Mouse (Mus musculus) adrenal gland, postnatal 36 days (tissue): ENCODE results near the gene Taar9. TPM values are rescaled to one million over a fixed set of nuclear protein-coding genes. Genes with fewer than 3 reads are reported as not detected.
"Not testable (repeated sequence)": the region's sequence is repeated elsewhere in the genome, so short reads cannot be mapped to it uniquely, and the experiment has no call there.

Source experiments
- DNase-seq, 2 experiments: peaks; one replicate each; pipeline ENCODE4 v3.0.0; 2021; ENCODE audit warnings: mixed read lengths in 1 of 2
- long read RNA-seq, 2 experiments: library from polyadenylated mRNA; stranded (forward); transcript quantifications; one replicate each; pipeline ENCODE4 v2.0.0; 2021; ENCODE audit warnings: borderline sequencing depth in 2 of 2
- total RNA-seq, 2 experiments: library from RNA; stranded (reverse); gene quantifications; 2 replicates each; pipeline ENCODE4 v1.2.3; 2021

Gene Taar9
- not detected for total RNA-seq
- long read RNA-seq, experiment 1 = 0 reads
- long read RNA-seq, experiment 2 = 0 reads

GRCm38 (mm10) chr10:24109434-24109833, at the start of gene Taar9:
Gene Taar9, minus strand, starts transcription at chr10:24109534.
- not testable (repeated sequence) for DNase-seq

- DNase-seq = no peak
Observed at GRCm38 (mm10) chr10:24158470-24159254, 49.3 kb upstream of the Taar9 start.

DNA sequence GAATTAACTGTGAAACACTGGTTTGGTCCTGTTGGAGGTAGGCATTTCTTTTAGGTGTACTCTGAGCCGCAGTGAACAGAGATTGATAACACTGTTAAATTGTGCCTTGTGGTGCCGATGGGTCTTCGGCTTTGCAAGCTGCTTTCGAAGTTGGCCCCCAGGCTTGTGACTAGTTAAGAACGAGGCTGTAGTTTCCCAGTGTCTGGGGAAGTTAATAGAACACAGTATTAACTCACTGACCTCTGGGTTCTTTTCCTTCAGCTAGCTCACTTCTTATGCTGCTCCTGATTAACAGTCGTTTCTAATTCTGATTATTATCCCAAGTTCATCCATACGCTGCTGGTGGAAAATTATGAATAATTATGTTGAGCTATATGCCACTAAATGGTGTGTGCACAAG, 40.8 kb upstream of the Taar9 start:
- no peak for DNase-seq

GRCm38 (mm10) chr10:24149135-24149781, 39.9 kb upstream of the Taar9 start, which contains the start of gene Stx7:
Gene Stx7, plus strand, starts transcription at chr10:24149302.
- DNase-seq = peak; percentile 97 to 98

- no peak for DNase-seq
Observed at GRCm38 (mm10) chr10:24142735-24143134, 33.4 kb upstream of the Taar9 start.

DNA sequence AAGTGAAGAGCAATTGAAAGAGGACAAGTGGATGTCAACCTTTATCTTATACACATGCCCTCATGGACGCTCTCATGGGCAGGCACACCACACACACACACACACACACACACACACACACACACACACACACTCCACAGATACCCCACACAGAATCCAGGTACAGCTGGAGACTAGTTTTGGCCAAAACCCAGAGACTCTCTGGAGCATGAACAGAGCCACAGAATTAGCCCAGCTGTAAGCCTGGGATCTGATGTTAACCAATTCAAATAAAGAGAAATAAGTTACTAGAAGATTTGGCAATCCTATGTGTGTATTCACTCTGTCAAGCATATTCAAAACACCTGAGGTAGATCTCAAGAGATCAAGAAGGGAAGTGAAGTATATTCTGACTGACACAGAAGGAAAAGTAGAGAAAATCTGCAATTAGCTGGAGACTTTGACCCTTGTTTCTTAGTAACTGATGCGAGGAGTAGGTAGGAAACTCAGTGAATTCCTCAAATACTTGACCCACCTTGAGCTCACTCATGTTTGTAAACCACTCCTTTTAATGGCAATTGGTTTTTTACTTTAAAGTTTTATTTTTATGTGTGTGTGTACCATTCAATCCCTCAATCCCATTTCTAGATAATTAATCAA, 29.4 kb upstream of the Taar9 start:
- no peak for DNase-seq

- no peak for DNase-seq
Observed at GRCm38 (mm10) chr10:24134071-24134645, 24.8 kb upstream of the Taar9 start.

DNA sequence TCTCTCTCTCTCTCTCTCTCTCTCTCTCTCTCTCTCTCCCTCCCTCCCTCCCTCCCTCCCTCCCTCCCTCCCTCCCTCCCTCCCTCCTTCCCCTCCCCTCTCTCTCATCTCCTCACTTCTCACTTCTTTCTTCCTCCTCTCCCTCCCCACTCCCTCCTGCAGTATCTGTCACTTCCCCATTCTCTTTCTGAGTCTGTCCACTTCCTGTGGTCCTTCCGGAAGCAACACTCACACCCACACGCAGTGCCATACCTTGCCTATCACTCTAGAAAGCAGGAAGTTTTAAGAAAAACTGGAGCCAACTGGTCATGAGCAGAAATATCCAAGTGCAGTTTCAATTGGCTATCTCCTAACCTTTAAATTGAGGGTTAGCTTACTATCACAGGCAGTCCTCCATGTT, 23.8 kb upstream of the Taar9 start:
- DNase-seq = no peak

- DNase-seq = peak in 1 of 2 experiments; percentile 23
Observed at GRCm38 (mm10) chr10:24132273-24132672, 22.9 kb upstream of the Taar9 start.

GRCm38 (mm10) chr10:24131451-24132262, 22.3 kb upstream of the Taar9 start:
- DNase-seq = peak; percentile 32 to 79

- DNase-seq = peak; percentile 43 to 78
Observed at GRCm38 (mm10) chr10:24111116-24111778, 1.9 kb upstream of the Taar9 start.

DNA sequence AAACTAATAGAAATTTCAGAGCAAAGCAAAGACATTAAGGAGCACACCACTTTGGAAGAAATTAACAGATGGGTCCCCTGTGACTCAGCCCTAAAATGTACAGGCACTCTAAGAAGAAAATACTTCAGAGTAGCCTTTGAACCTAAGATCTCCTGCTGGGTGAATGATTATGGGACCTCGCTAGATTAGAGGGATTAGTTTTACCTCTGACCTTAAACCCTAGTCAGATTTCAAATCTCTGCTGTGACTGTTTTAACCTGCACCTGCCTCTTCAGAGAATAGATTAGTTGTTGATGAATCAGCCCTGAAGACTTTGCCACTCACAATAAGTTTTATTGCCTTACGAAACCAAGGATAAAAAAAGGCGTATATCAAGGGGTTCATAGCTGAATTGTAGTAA, 1.1 kb downstream of the Taar9 start:
- no peak for DNase-seq

DNA sequence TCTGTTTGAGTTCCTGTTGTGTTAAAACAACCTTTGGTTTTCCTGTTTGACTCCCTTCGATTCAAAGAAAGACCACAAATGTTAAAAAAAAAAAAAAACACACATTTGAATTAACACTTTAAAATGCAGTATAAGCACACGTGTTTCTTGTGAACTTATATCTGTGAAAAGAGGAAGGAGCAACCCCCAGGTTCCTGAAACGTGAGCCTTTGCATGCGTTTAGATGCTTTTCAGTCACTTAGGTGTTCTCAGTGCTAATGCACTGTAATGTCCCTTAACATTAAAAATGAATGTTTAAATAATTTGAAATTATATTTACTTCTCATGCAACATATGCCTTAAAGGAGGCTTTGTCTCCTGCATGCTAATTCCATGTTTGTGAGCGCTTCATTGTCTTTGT, 1.6 kb downstream of the Taar9 start:
- DNase-seq = no peak

DNA sequence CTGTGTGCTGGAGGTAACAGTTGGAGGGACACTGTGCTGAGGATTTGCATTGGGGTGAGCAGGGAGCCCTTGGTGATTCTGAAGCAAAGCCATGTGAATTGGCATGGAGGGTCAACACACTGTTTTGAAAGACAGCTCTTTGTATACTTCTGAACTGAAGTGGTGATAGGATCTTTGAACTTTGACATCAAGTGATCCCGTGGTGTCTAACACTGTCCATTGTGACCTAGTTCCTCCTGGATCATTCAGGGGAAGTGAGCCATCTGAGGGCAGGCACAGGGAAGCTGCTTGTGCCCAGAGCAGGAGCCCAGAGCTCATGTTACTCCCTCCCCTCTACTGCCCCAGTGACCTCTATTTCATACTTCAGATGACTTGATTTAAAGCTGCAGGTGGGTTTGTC, 6.0 kb downstream of the Taar9 start:
- not testable (repeated sequence) for DNase-seq

DNA sequence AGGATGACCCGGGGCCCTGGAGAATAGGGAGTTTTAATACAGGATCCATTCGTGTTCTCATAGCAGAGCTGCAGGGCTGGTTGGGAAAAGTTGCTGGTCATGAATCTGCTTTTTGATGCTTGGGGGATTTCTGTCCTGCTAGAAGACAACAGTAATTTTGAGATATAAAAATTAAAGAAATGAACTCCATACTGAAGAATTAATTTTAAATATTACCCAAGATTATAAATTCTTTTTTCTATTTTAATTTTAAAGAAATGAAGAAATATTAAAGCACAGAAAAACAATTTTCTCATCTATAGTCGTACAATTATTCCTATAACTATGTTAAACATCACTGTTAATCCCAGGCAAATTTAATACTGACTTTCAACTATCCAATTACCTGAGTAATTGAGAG, 7.5 kb downstream of the Taar9 start, which contains the start of gene Taar8c:
TSS of gene Taar8c (minus strand) at position 101 of the 400 bp plus-strand sequence.
- not testable (repeated sequence) for DNase-seq

DNA sequence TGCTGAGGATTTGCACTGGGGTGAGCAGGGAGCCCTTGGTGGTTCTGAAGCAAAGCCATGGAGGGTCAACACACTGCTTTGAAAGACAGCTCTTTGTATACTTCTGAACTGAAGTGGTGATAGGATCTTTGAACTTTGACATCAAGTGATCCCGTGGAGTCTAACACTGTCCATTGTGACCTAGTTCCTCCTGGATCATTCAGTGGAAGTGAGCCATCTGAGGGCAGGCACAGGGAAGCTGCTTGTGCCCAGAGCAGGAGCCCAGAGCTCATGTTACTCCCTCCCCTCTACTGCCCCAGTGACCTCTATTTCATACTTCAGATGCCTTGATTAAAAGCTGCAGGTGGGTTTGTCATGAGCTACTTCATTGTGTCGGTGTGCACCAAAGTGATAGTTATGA, 12.3 kb downstream of the Taar9 start:
- DNase-seq = not testable (repeated sequence)

DNA sequence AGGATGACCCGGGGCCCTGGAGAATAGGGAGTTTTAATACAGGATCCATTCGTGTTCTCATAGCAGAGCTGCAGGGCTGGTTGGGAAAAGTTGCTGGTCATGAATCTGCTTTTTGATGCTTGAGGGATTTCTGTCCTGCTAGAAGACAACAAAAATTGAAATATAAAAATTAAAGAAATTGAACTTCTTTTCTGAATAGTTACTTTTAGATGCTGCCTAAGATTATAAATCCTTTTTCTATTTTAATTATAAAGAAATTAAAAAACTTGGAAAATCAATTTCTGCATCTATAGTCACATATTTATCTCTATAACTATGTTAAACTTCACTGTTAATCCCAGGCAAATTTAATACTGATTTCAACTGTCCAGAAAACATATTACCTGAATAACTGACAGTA, 17.1 kb downstream of the Taar9 start, which contains the start of gene Taar8b:
TSS of gene Taar8b (minus strand) at position 101 of the 400 bp plus-strand sequence.
- no peak for DNase-seq

DNA sequence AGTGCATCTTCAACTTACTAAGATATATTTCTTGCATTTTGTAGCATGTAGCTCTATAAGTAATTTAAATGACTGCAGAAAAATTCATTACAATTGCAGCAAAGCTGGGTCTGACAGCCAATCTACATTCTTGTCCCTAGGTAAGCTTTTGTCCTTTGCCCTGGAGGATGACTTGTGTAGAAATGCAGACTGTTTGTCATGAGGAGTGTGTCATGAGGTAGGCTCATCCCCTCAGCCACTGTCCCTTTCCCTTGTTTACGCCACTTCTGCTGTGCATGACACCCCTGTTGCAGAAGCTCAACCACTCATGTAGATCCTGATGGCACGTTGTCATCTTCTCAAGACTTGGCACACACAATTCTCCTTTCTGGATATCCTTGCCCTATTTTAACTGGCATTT, 22.2 kb downstream of the Taar9 start:
- DNase-seq = no peak

GRCm38 (mm10) chr10:24086555-24086954, 22.8 kb downstream of the Taar9 start:
- no peak for DNase-seq

DNA sequence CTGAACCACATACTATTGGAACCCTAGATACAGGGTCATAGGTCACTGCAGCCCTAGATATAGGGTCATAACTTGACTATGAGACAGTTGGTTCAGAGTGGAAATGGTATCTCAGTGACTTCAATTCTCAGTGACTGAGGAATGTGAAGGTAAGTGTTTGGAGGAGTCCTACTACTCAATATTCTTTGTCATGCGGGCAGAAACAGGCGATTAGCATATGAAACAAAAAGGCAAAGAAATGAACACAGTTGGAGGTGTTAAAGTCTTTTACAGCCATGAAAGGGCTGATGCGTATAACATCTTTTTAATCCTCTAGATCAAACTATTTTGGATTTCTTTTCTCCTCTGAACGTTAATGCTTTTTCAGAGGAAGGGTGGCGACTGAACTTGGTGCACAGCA, 23.4 kb downstream of the Taar9 start:
- no peak for DNase-seq

DNA sequence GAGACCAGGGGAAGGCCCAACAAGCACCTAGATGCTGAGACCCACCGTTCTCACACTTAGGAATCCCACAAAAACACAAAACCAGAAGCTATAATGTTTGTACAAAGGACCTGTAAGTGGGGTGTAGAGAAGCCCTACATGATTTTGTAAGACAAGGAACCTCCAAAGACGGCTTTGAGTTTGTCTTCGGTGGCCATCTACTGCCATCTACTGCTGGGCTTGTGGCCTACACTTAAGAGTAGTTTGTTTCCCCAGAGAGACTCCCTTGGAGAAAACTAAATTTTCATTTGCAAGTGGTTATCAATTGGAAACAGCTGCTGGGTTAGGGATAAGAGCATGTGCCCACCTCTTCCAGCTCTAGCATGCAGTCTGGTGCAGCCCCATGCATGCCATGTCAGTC, 29.2 kb downstream of the Taar9 start:
- DNase-seq = peak; percentile 36 to 54
